Mouse (Mus musculus) hindbrain, postnatal 0 days (tissue): ENCODE measurements at regions not wholly inside any gene's neighbourhood (a gene's known extent, or its start where the extent isn't known, plus 50 kb on each side); places are given as distances from the start of the nearest gene placed in this dataset.

ENCODE experiments used
- ATAC-seq: fragments of 200-750 bp; cut with Nextera tagmentation; 2 replicates; pipeline ENCODE4 v1.8.0; 2017; ENCODE audit warnings: mild to moderate bottlenecking, moderate TSS enrichment, moderate library complexity
- DNase-seq: peaks from one replicate; pipeline ENCODE4 v3.0.0-alpha.2; 2015; ENCODE audit warnings: low spot score
- H3K27ac ChIP-seq: fragments of 300-500 bp; sonication (generic); 2 replicates; pipeline ENCODE4 v1.5.1; 2014; ENCODE audit warnings: mild to moderate bottlenecking
- H3K27me3 ChIP-seq: fragments of 300-500 bp; sonication (generic); 2 replicates; pipeline ENCODE4 v1.6.1; 2014; ENCODE audit warnings: low read length, mixed read lengths; ENCODE audit not compliant: insufficient read depth
- H3K36me3 ChIP-seq: fragments of 300-500 bp; sonication (generic); 2 replicates; pipeline ENCODE4 v1.6.1; 2014; ENCODE audit warnings: low read length, mixed read lengths; ENCODE audit not compliant: insufficient read depth
- H3K4me1 ChIP-seq: fragments of 300-500 bp; sonication (generic); 2 replicates; pipeline ENCODE4 v1.6.1; 2014; ENCODE audit warnings: antibody characterized with exemption, low read length, mixed read lengths; ENCODE audit not compliant: insufficient read depth
- H3K4me2 ChIP-seq: fragments of 300-500 bp; sonication (generic); 2 replicates; pipeline ENCODE4 v1.6.1; 2014; ENCODE audit warnings: low read depth, mild to moderate bottlenecking, low read length, moderate library complexity, mixed read lengths
- H3K4me3 ChIP-seq: fragments of 300-500 bp; sonication (generic); 2 replicates; pipeline ENCODE4 v1.5.1; 2014; ENCODE audit warnings: low read length
- H3K9ac ChIP-seq: fragments of 300-500 bp; sonication (generic); replicated peaks from 2 replicates; pipeline ENCODE4 v1.6.1; 2014; ENCODE audit warnings: mild to moderate bottlenecking, low read length, moderate library complexity, mixed read lengths
- H3K9me3 ChIP-seq: fragments of 300-500 bp; sonication (generic); 2 replicates; pipeline ENCODE4 v1.6.1; 2016; ENCODE audit warnings: low read length, mixed read lengths
- CTCF ChIP-seq: IDR thresholded peaks from 2 replicates; pipeline ENCODE4 v1.5.1; 2016; ENCODE audit warnings: antibody characterized with exemption, control low read depth, low read depth
- WGBS: fragments of 180-500 bp; shearing (Covaris S2); extraction: QIAGEN DNeasy Blood & Tissue Kit; methylation state at CpG from one replicate; pipeline ENCODE4 v1.1.7; 2014; 5-methylcytosine and 5-hydroxymethylcytosine counted together

- H3K27ac ChIP-seq, result no peak overlapping the region
- DNase-seq (no peak), ATAC-seq (no peak)
- no peak overlapping the region for H3K9ac ChIP-seq
- no peak for TF ChIP-seq CTCF
- no peaks in the 10 kb centered on the region for H3K36me3 ChIP-seq
- H3K9me3 ChIP-seq, result no peaks in the 10 kb centered on the region
- no peaks in the 10 kb centered on the region for H3K27me3 ChIP-seq
- no peak overlapping the region for H3K4me2 ChIP-seq
- no peak overlapping the region for H3K4me3 ChIP-seq
- H3K4me1 ChIP-seq, result no peaks in the 10 kb centered on the region
- WGBS, result 71% methylated on average over 10 of the region's 10 CpGs
Observed at GRCm38 (mm10) chr10:111111020-111111419, 53.5 kb upstream of the Osbpl8 start.

- Histone ChIP-seq H3K4me2 (peak overlapping the region; percentile 49), H3K27ac (no peak overlapping the region; the same call in 1 of the 2 replicates), H3K27me3 (no peaks in the 10 kb centered on the region), H3K36me3 (no peaks in the 10 kb centered on the region), H3K4me1 (no peaks in the 10 kb centered on the region), H3K9ac (no peak overlapping the region), H3K4me3 (peak overlapping the region; percentile 35), H3K9me3 (no peaks in the 10 kb centered on the region)
- ATAC-seq, result peak; percentile 66
- 41% methylated on average over 24 of the region's 24 CpGs for WGBS
- peak; percentile 90 for DNase-seq
- peak; percentile 83 for TF ChIP-seq CTCF
Observed at GRCm38 (mm10) chr10:111108658-111109633, 55.6 kb upstream of the Osbpl8 start.

- Histone ChIP-seq H3K27ac (no peak overlapping the region), H3K9ac (no peak overlapping the region), H3K4me1 (no peaks in the 10 kb centered on the region), H3K36me3 (no peaks in the 10 kb centered on the region), H3K4me3 (no peak overlapping the region), H3K4me2 (no peak overlapping the region), H3K9me3 (no peaks in the 10 kb centered on the region), H3K27me3 (no peaks in the 10 kb centered on the region)
- DNase-seq (no peak), ATAC-seq (no peak)
- no peak for TF ChIP-seq CTCF
- 88% methylated on average over 5 of the region's 5 CpGs for WGBS
Observed at GRCm38 (mm10) chr10:111107852-111108251, 56.7 kb upstream of the Osbpl8 start.

GRCm38 (mm10) chr10:111107387-111107786 is 57.2 kb upstream of the Osbpl8 start:
- DNase-seq (peak; percentile 65), ATAC-seq (no peak)
- no peak overlapping the region for H3K27ac ChIP-seq
- no peaks in the 10 kb centered on the region for H3K4me1 ChIP-seq
- H3K4me3 ChIP-seq, result no peak overlapping the region
- H3K4me2 ChIP-seq, result no peak overlapping the region
- no peaks in the 10 kb centered on the region for H3K36me3 ChIP-seq
- 76% methylated on average over 7 of the region's 7 CpGs for WGBS
- peak; percentile 71 for TF ChIP-seq CTCF
- no peaks in the 10 kb centered on the region for H3K9me3 ChIP-seq
- H3K27me3 ChIP-seq, result no peaks in the 10 kb centered on the region
- no peak overlapping the region for H3K9ac ChIP-seq

GRCm38 (mm10) chr10:111106411-111106810 is 58.1 kb upstream of the Osbpl8 start:
- Histone ChIP-seq H3K36me3 (no peaks in the 10 kb centered on the region), H3K9ac (no peak overlapping the region), H3K4me3 (no peak overlapping the region), H3K27me3 (no peaks in the 10 kb centered on the region), H3K27ac (no peak overlapping the region), H3K4me1 (no peaks in the 10 kb centered on the region), H3K9me3 (no peaks in the 10 kb centered on the region), H3K4me2 (no peak overlapping the region)
- ATAC-seq (no peak), DNase-seq (no peak)
- 85% methylated on average over 5 of the region's 5 CpGs for WGBS
- TF ChIP-seq CTCF, result no peak

- Histone ChIP-seq H3K9ac (no peak overlapping the region), H3K27ac (no peak overlapping the region), H3K4me2 (no peak overlapping the region), H3K36me3 (no peaks in the 10 kb centered on the region), H3K27me3 (no peaks in the 10 kb centered on the region), H3K4me1 (no peaks in the 10 kb centered on the region), H3K9me3 (no peaks in the 10 kb centered on the region), H3K4me3 (no peak overlapping the region)
- ATAC-seq (no peak), DNase-seq (no peak)
- 94% methylated on average over 5 of the region's 5 CpGs for WGBS
- no peak for TF ChIP-seq CTCF
Observed at GRCm38 (mm10) chr10:111105662-111106061, 58.9 kb upstream of the Osbpl8 start.

GRCm38 (mm10) chr10:111103512-111103911 is 61.0 kb upstream of the Osbpl8 start:
- Histone ChIP-seq H3K9me3 (no peaks in the 10 kb centered on the region), H3K27ac (no peak overlapping the region), H3K9ac (no peak overlapping the region), H3K4me2 (no peak overlapping the region), H3K36me3 (no peaks in the 10 kb centered on the region), H3K27me3 (no peaks in the 10 kb centered on the region), H3K4me3 (no peak overlapping the region), H3K4me1 (no peaks in the 10 kb centered on the region)
- no peak for TF ChIP-seq CTCF
- WGBS, result 85% methylated on average over 5 of the region's 5 CpGs
- no peak for DNase-seq
- ATAC-seq, result no peak
